Mouse (Mus musculus) cerebellum, adult 2 months (tissue): Measurements from ENCODE around the gene Lrfn4. TPM values are rescaled to one million over a fixed set of nuclear protein-coding genes. Genes with fewer than 3 reads are reported as not detected.

Experiments used
- DNase-seq, 2 experiments: peaks; one replicate each; pipeline ENCODE4 v3.0.0; 2021
- H3K27ac ChIP-seq: fragments of 200-500 bp; 2 replicates; pipeline ENCODE4 v1.5.1; 2012; ENCODE audit warnings: low read length, control low read depth, inconsistent platforms; ENCODE audit not compliant: insufficient read depth
- H3K27me3 ChIP-seq: fragments of 200-500 bp; 2 replicates; pipeline ENCODE4 v1.6.1; 2012; ENCODE audit warnings: inconsistent platforms, mild to moderate bottlenecking, low read length, moderate library complexity; ENCODE audit not compliant: control insufficient read depth, insufficient read depth
- H3K4me1 ChIP-seq: fragments of 200-500 bp; 2 replicates; pipeline ENCODE4 v1.6.1; 2011; ENCODE audit warnings: low read length; ENCODE audit not compliant: control insufficient read depth, insufficient read depth
- H3K4me3 ChIP-seq: fragments of 200-500 bp; replicated peaks from 2 replicates; pipeline ENCODE3; 2011; ENCODE audit warnings: mild to moderate bottlenecking, low read depth, low read length, control low read depth; ENCODE audit not compliant: insufficient read depth
- CTCF ChIP-seq: fragments of 200-500 bp; IDR thresholded peaks from 2 replicates; pipeline ENCODE4 v1.5.1; 2011; ENCODE audit warnings: low read depth, mild to moderate bottlenecking, control low read depth, low read length, moderate library complexity, borderline replicate concordance; ENCODE audit not compliant: insufficient read depth
- POLR2A ChIP-seq: fragments of 200-500 bp; IDR thresholded peaks from 2 replicates; pipeline ENCODE4 v1.6.1; 2011; ENCODE audit warnings: low read length, control low read depth, borderline replicate concordance; ENCODE audit not compliant: insufficient read depth
- WGBS: fragments of 180-500 bp; shearing (Covaris S2); methylation state at CpG from one replicate; pipeline ENCODE4 v1.1.7; 2018; 5-methylcytosine and 5-hydroxymethylcytosine counted together
- polyA plus RNA-seq: library from polyadenylated mRNA; depleted of rRNA; stranded (reverse); fragments of >200 nt; gene quantifications from 2 replicates; pipeline ENCODE4 v1.2.3, GENCODE M21; 2012

Gene Lrfn4
- polyA plus RNA-seq, 1 experiment: 25.7 TPM

GRCm38 (mm10) chr19:4625179-4625828, 9.8 kb upstream of the Lrfn4 start, which contains the start of gene Rce1:
Rce1 (minus strand) TSS chr19:4625641.
- Histone ChIP-seq H3K4me3 (peak within 1 kb of the TSS; percentile 76), H3K27me3 (no peaks in the 10 kb centered on the region), H3K4me1 (no peaks in the 10 kb centered on the region; the same call in 1 of the 2 replicates), H3K27ac (peak within 1 kb of the TSS; percentile 78)
- under 1% methylated on average over 64 of the region's 64 CpGs for WGBS
- peak; percentile 90 to 93 for DNase-seq
- TF ChIP-seq CTCF (no peak), POLR2A (peak; percentile 90)

GRCm38 (mm10) chr19:4624406-4625178, 9.1 kb upstream of the Lrfn4 start:
- H3K4me3 ChIP-seq: peak overlapping the region; percentile 76
- no peak for DNase-seq
- no peaks in the 10 kb centered on the region; the same call in 1 of the 2 replicates for H3K4me1 ChIP-seq
- TF ChIP-seq POLR2A (no peak), CTCF (no peak)
- no peak overlapping the region for H3K27ac ChIP-seq
- H3K27me3 ChIP-seq: no peaks in the 10 kb centered on the region
- 22% methylated on average over 4 of the region's 4 CpGs for WGBS

GRCm38 (mm10) chr19:4624006-4624405, 8.5 kb upstream of the Lrfn4 start:
- H3K27ac ChIP-seq: no peak overlapping the region
- no peak for TF ChIP-seq CTCF
- TF ChIP-seq POLR2A: no peak
- DNase-seq: peak in 1 of 2 experiments; percentile 18
- WGBS: 87% methylated on average over 12 of the region's 12 CpGs
- H3K27me3 ChIP-seq: no peaks in the 10 kb centered on the region
- H3K4me3 ChIP-seq: no peak overlapping the region
- H3K4me1 ChIP-seq: no peaks in the 10 kb centered on the region; the same call in 1 of the 2 replicates

- DNase-seq: no peak
- H3K27ac ChIP-seq: no peak overlapping the region
- 94% methylated on average over 9 of the region's 9 CpGs for WGBS
- TF ChIP-seq CTCF: no peak
- no peak for TF ChIP-seq POLR2A
- no peaks in the 10 kb centered on the region; the same call in 1 of the 2 replicates for H3K4me1 ChIP-seq
- no peaks in the 10 kb centered on the region for H3K27me3 ChIP-seq
- H3K4me3 ChIP-seq: no peak overlapping the region
These were observed 8.0 kb upstream of the Lrfn4 start for GRCm38 (mm10) chr19:4623419-4623818.

GRCm38 (mm10) chr19:4622780-4623179, 7.3 kb upstream of the Lrfn4 start:
- Histone ChIP-seq H3K27me3 (no peaks in the 10 kb centered on the region), H3K27ac (no peak overlapping the region), H3K4me1 (no peaks in the 10 kb centered on the region; the same call in 1 of the 2 replicates), H3K4me3 (no peak overlapping the region)
- DNase-seq: no peak
- WGBS: 48% methylated on average over 5 of the region's 5 CpGs
- no peak for TF ChIP-seq POLR2A
- no peak for TF ChIP-seq CTCF

- no peak for DNase-seq
- 0 out of 2 replicates have a peak, but pooled peaks cover 6% of the 10 kb centered on the region for H3K4me1 ChIP-seq
- WGBS: 86% methylated on average over 7 of the region's 7 CpGs
- no peak overlapping the region for H3K4me3 ChIP-seq
- no peaks in the 10 kb centered on the region for H3K27me3 ChIP-seq
- no peak overlapping the region for H3K27ac ChIP-seq
- no peak for TF ChIP-seq CTCF
These were observed 5.3 kb upstream of the Lrfn4 start for GRCm38 (mm10) chr19:4620721-4621120.

- Histone ChIP-seq H3K4me1 (0 out of 2 replicates have a peak, but pooled peaks cover 6% of the 10 kb centered on the region), H3K4me3 (no peak overlapping the region), H3K27ac (no peak overlapping the region), H3K27me3 (no peaks in the 10 kb centered on the region)
- no peak for TF ChIP-seq POLR2A
- TF ChIP-seq CTCF: no peak
- peak in 1 of 2 experiments; percentile 19 for DNase-seq
- WGBS: 70% methylated on average over 10 of the region's 10 CpGs
These were observed 4.0 kb upstream of the Lrfn4 start for GRCm38 (mm10) chr19:4619461-4619860.

- H3K27me3 ChIP-seq: no peaks in the 10 kb centered on the region
- no peak overlapping the region for H3K27ac ChIP-seq
- 38% methylated on average over 18 of the region's 18 CpGs for WGBS
- no peak for TF ChIP-seq POLR2A
- TF ChIP-seq CTCF: no peak
- H3K4me3 ChIP-seq: no peak overlapping the region
- H3K4me1 ChIP-seq: peaks cover 9% of the 10 kb centered on the region; the same call in 1 of the 2 replicates
- DNase-seq: peak in 1 of 2 experiments; percentile 19
These were observed 2.7 kb upstream of the Lrfn4 start for GRCm38 (mm10) chr19:4618183-4618582.
